Mouse (Mus musculus): Measurements from ENCODE around the gene Dab2ip. TPM values are rescaled to one million over a fixed set of nuclear protein-coding genes. Genes with fewer than 3 reads are reported as not detected.

The Dab2ip gene
- total RNA-seq, 2 experiments from 2014 or later, result 41.7 to 46.3 TPM

GRCm38 (mm10) chr2:35654795-35655194 is 96.7 kb downstream of the Dab2ip start:
- DNase-seq (ENCODE audit: low spot score), result no peak

GRCm38 (mm10) chr2:35655996-35656395 is 97.9 kb downstream of the Dab2ip start:
- DNase-seq (ENCODE audit: low spot score), result no peak

GRCm38 (mm10) chr2:35658311-35658710 is 100.2 kb downstream of the Dab2ip start:
- no peak for DNase-seq (ENCODE audit: low spot score)

- DNase-seq (ENCODE audit: low spot score), result no peak
Measured at GRCm38 (mm10) chr2:35659578-35660194, 101.6 kb downstream of the Dab2ip start.

- DNase-seq (ENCODE audit: low spot score), result peak; percentile 63
Measured at GRCm38 (mm10) chr2:35660953-35661374, 102.9 kb downstream of the Dab2ip start.

- DNase-seq (ENCODE audit: low spot score), result no peak
Measured at GRCm38 (mm10) chr2:35661454-35662000, 103.5 kb downstream of the Dab2ip start.

- DNase-seq (ENCODE audit: low spot score), result no peak
Measured at GRCm38 (mm10) chr2:35662001-35662491, 104.0 kb downstream of the Dab2ip start.

GRCm38 (mm10) chr2:35662738-35663550 is 104.9 kb downstream of the Dab2ip start:
- DNase-seq (ENCODE audit: low spot score), result peak; percentile 56

- no peak for DNase-seq (ENCODE audit: low spot score)
Measured at GRCm38 (mm10) chr2:35667746-35668145, 109.7 kb downstream of the Dab2ip start.

- DNase-seq (ENCODE audit: low spot score), result no peak
Measured at GRCm38 (mm10) chr2:35669217-35669616, 111.2 kb downstream of the Dab2ip start.

- no peak for DNase-seq (ENCODE audit: low spot score)
Measured at GRCm38 (mm10) chr2:35669748-35670147, 111.7 kb downstream of the Dab2ip start.

- no peak for DNase-seq (ENCODE audit: low spot score)
Measured at GRCm38 (mm10) chr2:35670300-35670699, 112.2 kb downstream of the Dab2ip start.

GRCm38 (mm10) chr2:35671980-35672910 is 114.2 kb downstream of the Dab2ip start:
- peak; percentile 83 for DNase-seq (ENCODE audit: low spot score)

- no peak for DNase-seq (ENCODE audit: low spot score)
Measured at GRCm38 (mm10) chr2:35673181-35673580, 115.1 kb downstream of the Dab2ip start.

GRCm38 (mm10) chr2:35673986-35674385 is 115.9 kb downstream of the Dab2ip start:
- no peak for DNase-seq (ENCODE audit: low spot score)

- no peak for DNase-seq (ENCODE audit: low spot score)
Measured at GRCm38 (mm10) chr2:35674431-35674830, 116.4 kb downstream of the Dab2ip start.

GRCm38 (mm10) chr2:35676075-35676665 is 118.1 kb downstream of the Dab2ip start:
- no peak for DNase-seq (ENCODE audit: low spot score)

- DNase-seq (ENCODE audit: low spot score), result no peak
Measured at GRCm38 (mm10) chr2:35677855-35678254, 119.8 kb downstream of the Dab2ip start.

- no peak for DNase-seq (ENCODE audit: low spot score)
Measured at GRCm38 (mm10) chr2:35678440-35678839, 120.4 kb downstream of the Dab2ip start.

- no peak for DNase-seq (ENCODE audit: low spot score)
Measured at GRCm38 (mm10) chr2:35679812-35680672, 122.0 kb downstream of the Dab2ip start.

Data from gastrocnemius, adult 18-20 months (tissue).